Mouse (Mus musculus) limb, embryonic 11.5 days (tissue): ENCODE measurements around the gene Hyal3. TPM values are rescaled to one million over a fixed set of nuclear protein-coding genes. Genes with fewer than 3 reads are reported as not detected.
A peak's percentile ranks its signal among the peaks of the same experiment; 100 is the strongest.

ENCODE experiments used
- ATAC-seq: fragments of 200-750 bp; cut with Nextera tagmentation; 2 replicates; pipeline ENCODE4 v1.8.0; 2017; ENCODE audit warnings: low read depth; ENCODE audit not compliant: insufficient number of reproducible peaks, low FRiP score, low TSS enrichment
- DNase-seq: peaks from one replicate; pipeline ENCODE4 v3.0.0-alpha.2; 2015; ENCODE audit warnings: low spot score
- H3K27ac ChIP-seq: fragments of 300-500 bp; sonication (generic); replicated peaks from 2 replicates; pipeline ENCODE4 v1.5.1; 2014; ENCODE audit warnings: low read depth, mild to moderate bottlenecking, low read length
- H3K27me3 ChIP-seq: fragments of 300-500 bp; sonication (generic); 2 replicates; pipeline ENCODE4 v1.6.1; 2014; ENCODE audit warnings: mild to moderate bottlenecking, low read length, mixed read lengths; ENCODE audit not compliant: control insufficient read depth, insufficient read depth
- H3K36me3 ChIP-seq: fragments of 300-500 bp; sonication (generic); 2 replicates; pipeline ENCODE4 v1.6.1; 2014; ENCODE audit warnings: mild to moderate bottlenecking, low read length, moderate library complexity, mixed read lengths; ENCODE audit not compliant: control insufficient read depth, insufficient read depth
- H3K4me1 ChIP-seq: fragments of 300-500 bp; sonication (generic); 2 replicates; pipeline ENCODE4 v1.6.1; 2014; ENCODE audit warnings: low read length, mixed read lengths; ENCODE audit not compliant: control insufficient read depth, insufficient read depth
- H3K4me2 ChIP-seq: fragments of 300-500 bp; sonication (generic); 2 replicates; pipeline ENCODE4 v1.6.1; 2014; ENCODE audit warnings: low read depth, mild to moderate bottlenecking, moderate library complexity; ENCODE audit not compliant: severe bottlenecking
- H3K4me3 ChIP-seq: fragments of 300-500 bp; sonication (generic); 2 replicates; pipeline ENCODE4 v1.5.1; 2014; ENCODE audit warnings: low read depth, low read length
- H3K9ac ChIP-seq: fragments of 300-500 bp; sonication (generic); 2 replicates; pipeline ENCODE4 v1.6.1; 2014; ENCODE audit warnings: mild to moderate bottlenecking, low read length
- H3K9me3 ChIP-seq: fragments of 300-500 bp; sonication (generic); 2 replicates; pipeline ENCODE4 v1.6.1; 2016; ENCODE audit warnings: low read length; ENCODE audit not compliant: control insufficient read depth
- WGBS: fragments of 180-500 bp; shearing (Covaris S2); extraction: QIAGEN DNeasy Blood & Tissue Kit; methylation state at CpG from one replicate; pipeline ENCODE4 v1.1.7; 2014; 5-methylcytosine and 5-hydroxymethylcytosine counted together
- polyA plus RNA-seq: library from polyadenylated mRNA; unstranded; fragments of >200 nt; fragmentation: Nextera tagmentation; extraction: Ambion mirVana; gene quantifications from 2 replicates; pipeline ENCODE4 v1.2.1, GENCODE M21; 2014

The Hyal3 gene
- polyA plus RNA-seq, 1 experiment from 2014 or later = 0.57 TPM

DNA sequence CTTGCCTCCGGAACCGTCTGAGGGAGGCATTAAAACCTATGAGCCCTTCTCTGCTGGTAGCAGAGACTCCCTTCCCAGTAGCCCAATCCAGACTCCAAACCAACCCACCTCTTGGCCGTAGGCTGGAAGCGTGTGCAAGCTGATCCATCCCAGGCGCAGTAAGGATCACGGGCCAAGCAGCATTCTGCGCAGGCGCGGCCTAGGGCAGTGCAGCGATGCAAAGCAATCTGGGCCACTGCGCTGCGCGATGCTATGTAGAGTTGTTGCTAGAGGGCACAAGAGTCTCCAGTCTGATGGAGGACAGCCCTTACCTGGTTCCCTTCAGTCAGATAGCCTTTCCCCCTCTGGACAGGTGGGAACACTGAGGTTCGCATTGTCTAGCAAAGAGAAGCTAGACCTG is 19.2 kb downstream of the Hyal3 start:
- DNase-seq = no peak
- 74% methylated on average over 14 of the region's 14 CpGs for WGBS
- H3K36me3 ChIP-seq = no peaks in the 10 kb centered on the region; the same call in 1 of the 2 replicates
- no peak overlapping the region for H3K4me3 ChIP-seq
- no peak overlapping the region for H3K9ac ChIP-seq
- peaks cover 14% of the 10 kb centered on the region for H3K4me1 ChIP-seq
- H3K27me3 ChIP-seq = no peaks in the 10 kb centered on the region
- no peak overlapping the region for H3K27ac ChIP-seq
- no peak for ATAC-seq
- H3K9me3 ChIP-seq = no peaks in the 10 kb centered on the region
- H3K4me2 ChIP-seq = no peak overlapping the region

GRCm38 (mm10) chr9:107600745-107601144 is 20.1 kb downstream of the Hyal3 start:
- 79% methylated on average over 12 of the region's 12 CpGs for WGBS
- ATAC-seq (no peak), DNase-seq (no peak)
- Histone ChIP-seq H3K4me2 (no peak overlapping the region), H3K9ac (no peak overlapping the region), H3K36me3 (no peaks in the 10 kb centered on the region; the same call in 1 of the 2 replicates), H3K9me3 (no peaks in the 10 kb centered on the region), H3K27me3 (no peaks in the 10 kb centered on the region), H3K27ac (no peak overlapping the region), H3K4me1 (peaks cover 23% of the 10 kb centered on the region), H3K4me3 (no peak overlapping the region)

GRCm38 (mm10) chr9:107601275-107601674 is 20.7 kb downstream of the Hyal3 start:
- Histone ChIP-seq H3K27me3 (no peaks in the 10 kb centered on the region), H3K27ac (no peak overlapping the region), H3K4me1 (peaks cover 28% of the 10 kb centered on the region), H3K4me2 (no peak overlapping the region), H3K9me3 (no peaks in the 10 kb centered on the region), H3K9ac (no peak overlapping the region), H3K4me3 (no peak overlapping the region), H3K36me3 (no peaks in the 10 kb centered on the region; the same call in 1 of the 2 replicates)
- DNase-seq (no peak), ATAC-seq (no peak)
- 86% methylated on average over 11 of the region's 11 CpGs for WGBS

GRCm38 (mm10) chr9:107602068-107602648 is 21.5 kb downstream of the Hyal3 start:
- DNase-seq = peak; percentile 98
- WGBS = 14% methylated on average over 10 of the region's 10 CpGs
- Histone ChIP-seq H3K27ac (no peak overlapping the region), H3K9ac (peak overlapping the region; percentile 30), H3K27me3 (no peaks in the 10 kb centered on the region), H3K9me3 (no peaks in the 10 kb centered on the region), H3K36me3 (no peaks in the 10 kb centered on the region; the same call in 1 of the 2 replicates), H3K4me1 (peaks cover 37% of the 10 kb centered on the region), H3K4me2 (no peak overlapping the region), H3K4me3 (no peak overlapping the region)
- ATAC-seq = no peak

GRCm38 (mm10) chr9:107603251-107603650 is 22.6 kb downstream of the Hyal3 start:
- no peaks in the 10 kb centered on the region for H3K9me3 ChIP-seq
- H3K4me2 ChIP-seq = no peak overlapping the region
- no peak overlapping the region for H3K4me3 ChIP-seq
- H3K27me3 ChIP-seq = no peaks in the 10 kb centered on the region
- H3K4me1 ChIP-seq = peaks cover 48% of the 10 kb centered on the region
- H3K36me3 ChIP-seq = no peaks in the 10 kb centered on the region; the same call in 1 of the 2 replicates
- DNase-seq = no peak
- no peak for ATAC-seq
- no peak overlapping the region for H3K9ac ChIP-seq
- H3K27ac ChIP-seq = no peak overlapping the region
- 85% methylated on average over 6 of the region's 6 CpGs for WGBS

- no peaks in the 10 kb centered on the region for H3K27me3 ChIP-seq
- DNase-seq (no peak), ATAC-seq (no peak)
- H3K4me3 ChIP-seq = no peak overlapping the region
- no peaks in the 10 kb centered on the region for H3K36me3 ChIP-seq
- H3K9me3 ChIP-seq = no peaks in the 10 kb centered on the region
- no peak overlapping the region; the same call in 1 of the 2 replicates for H3K27ac ChIP-seq
- peaks cover 65% of the 10 kb centered on the region for H3K4me1 ChIP-seq
- H3K4me2 ChIP-seq = peak overlapping the region; percentile 34; the same call in 1 of the 2 replicates
- peak overlapping the region; percentile 49 for H3K9ac ChIP-seq
- WGBS = 31% methylated on average over 22 of the region's 23 CpGs
Observed at GRCm38 (mm10) chr9:107605041-107605661, 24.5 kb downstream of the Hyal3 start.

GRCm38 (mm10) chr9:107606591-107606990 is 26.0 kb downstream of the Hyal3 start:
- peak overlapping the region; percentile 27; the same call in 1 of the 2 replicates for H3K9ac ChIP-seq
- 4% methylated on average over 9 of the region's 9 CpGs for WGBS
- peaks cover 69% of the 10 kb centered on the region for H3K4me1 ChIP-seq
- ATAC-seq (no peak), DNase-seq (peak; percentile 63)
- peak overlapping the region; percentile 22 for H3K4me3 ChIP-seq
- H3K27me3 ChIP-seq = no peaks in the 10 kb centered on the region
- H3K27ac ChIP-seq = peak overlapping the region; percentile 72
- no peaks in the 10 kb centered on the region for H3K36me3 ChIP-seq
- H3K9me3 ChIP-seq = no peaks in the 10 kb centered on the region
- peak overlapping the region; percentile 26 for H3K4me2 ChIP-seq

DNA sequence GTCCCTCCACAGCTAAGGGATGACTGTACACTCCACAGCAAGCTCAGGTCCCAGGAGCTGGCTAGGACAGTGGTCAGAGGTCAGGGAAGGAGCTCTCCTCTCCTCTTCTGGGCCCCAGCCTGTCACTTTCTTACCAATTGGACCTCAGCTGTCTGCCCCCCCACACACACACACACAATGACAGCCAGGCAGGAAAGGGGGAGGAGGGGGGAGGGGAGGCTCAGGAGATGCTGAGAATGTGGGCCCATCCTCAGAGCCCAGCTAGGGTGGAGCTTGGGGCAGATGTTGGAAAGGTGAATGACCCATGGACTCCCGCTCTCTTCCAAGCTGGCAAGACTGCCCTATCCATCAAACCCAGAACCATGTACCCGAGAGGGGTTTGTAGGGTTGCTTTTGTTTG is 26.4 kb downstream of the Hyal3 start:
- Histone ChIP-seq H3K27me3 (no peaks in the 10 kb centered on the region), H3K4me1 (peaks cover 74% of the 10 kb centered on the region), H3K4me3 (peak overlapping the region; percentile 22), H3K27ac (peak overlapping the region; percentile 72), H3K9ac (peak overlapping the region; percentile 27; the same call in 1 of the 2 replicates), H3K36me3 (no peaks in the 10 kb centered on the region), H3K4me2 (peak overlapping the region; percentile 26), H3K9me3 (no peaks in the 10 kb centered on the region)
- 71% methylated on average over 2 of the region's 2 CpGs for WGBS
- DNase-seq (no peak), ATAC-seq (no peak)
